23 mouse cellular contexts compared by ENCODE assay signal in the genomic region with DNA sequence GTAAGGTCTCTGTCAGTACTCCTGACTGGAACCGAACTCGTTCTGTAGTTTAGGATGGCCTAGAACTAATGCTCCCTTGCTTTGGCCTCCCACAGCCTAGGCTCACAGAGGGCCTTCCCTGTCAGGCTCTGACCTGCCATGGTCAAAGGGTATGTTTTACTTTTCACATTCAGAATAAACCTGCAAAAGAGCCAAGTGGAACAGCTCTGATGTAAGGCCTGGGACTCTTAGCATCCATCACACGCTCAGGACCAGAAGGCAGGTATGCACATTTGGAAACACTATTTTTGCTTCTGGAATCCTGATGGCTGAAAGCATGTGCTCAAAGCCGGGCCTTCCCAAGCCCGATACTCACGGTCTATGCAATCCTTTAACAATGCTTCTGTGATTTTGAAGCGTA. TPM values are rescaled to one million over a fixed set of nuclear protein-coding genes. Genes with fewer than 3 reads are reported as not detected.
A peak's percentile ranks its signal among the peaks of the same experiment; 100 is the strongest.
DNase-seq lines count a peak whose midpoint lies in the region; ATAC-seq and TF ChIP-seq lines count a peak whose summit lies in the region.
"Had no signal": no experiment of that assay in that cellular context is flagged by ENCODE, and none has a peak within 500 bp of the region (broad histone marks: within the 10 kb centered on the region; RNA-seq: fewer than 3 reads in every experiment).

No protein-coding gene starts in this region.

- no peak overlapping the region for H3K4me2 ChIP-seq in liver, embryonic 11.5 days

- no peak for TF ChIP-seq POLR2A in liver, adult 2 months (IDR thresholded peaks at IDR 0.05; ENCODE audit: extremely low read depth, insufficient read depth, low read length)

- H3K27ac ChIP-seq in liver, adult 2 months (replicated peaks; ENCODE audit: insufficient read depth, low read depth, low read length), result no peak overlapping the region
- H3K27ac ChIP-seq in liver, embryonic 11.5 days (ENCODE audit: low read depth, low read length), result no peak overlapping the region

- DNase-seq in heart, adult 11 months, result peak; percentile 66
- DNase-seq in heart, postnatal 10 days, result no peak
- peak; percentile 53 for DNase-seq in liver, adult 2 months (ENCODE audit: extremely low read depth, low read depth, low spot score)
- DNase-seq in liver, embryonic 11.5 days (ENCODE audit: low spot score), result no peak
- DNase-seq in testis, postnatal 10 days (ENCODE audit: low spot score), result peak; percentile 19
- no peak for DNase-seq in testis, postnatal 14 days (ENCODE audit: low spot score)
- DNase-seq: adrenal gland, adult 2 months; adrenal gland, adult 8-10 months; adrenal gland, postnatal 10 days; adrenal gland, postnatal 14 days; adrenal gland, postnatal 25 days; adrenal gland, postnatal 36 days; B cell, adult 2 months; cerebellum, adult 11 months; cerebellum, adult 11-12 months; cerebellum, adult 18-20 months had no signal

- no peaks in the 10 kb centered on the region for H3K79me2 ChIP-seq in liver, adult 2 months (ENCODE audit: control insufficient read depth, insufficient read depth, low read length)

- 76% methylated on average over 7 of the region's 7 CpGs for WGBS in liver, adult 2 months
- 93% methylated on average over 7 of the region's 7 CpGs for WGBS in liver, embryonic 11.5 days

- H3K4me1 ChIP-seq in liver, adult 2 months (ENCODE audit: control insufficient read depth, insufficient read depth, low read length), result no peaks in the 10 kb centered on the region
- H3K4me1 ChIP-seq in liver, embryonic 11.5 days (replicated peaks; ENCODE audit: control insufficient read depth, insufficient read depth, low read length), result peaks cover 8% of the 10 kb centered on the region

- intact Hi-C loops in heart, postnatal 10 days (cut with DNase I), result no loop called here

- H3K27me3 ChIP-seq in liver, adult 2 months (ENCODE audit: control insufficient read depth, insufficient read depth, low read length), result no peaks in the 10 kb centered on the region
- no peaks in the 10 kb centered on the region for H3K27me3 ChIP-seq in liver, embryonic 11.5 days (replicated peaks; ENCODE audit: control insufficient read depth, insufficient read depth, low read length)
- H3K27me3 ChIP-seq: CH12.LX, Patski had no signal

- no peak overlapping the region for H3K4me3 ChIP-seq in liver, adult 2 months (ENCODE audit: insufficient read depth, low read depth, low read length)
- no peak overlapping the region for H3K4me3 ChIP-seq in liver, embryonic 11.5 days (ENCODE audit: low read depth, low read length)

- H3K36me3 ChIP-seq in liver, adult 2 months (ENCODE audit: control insufficient read depth, insufficient read depth, low read length), result peaks cover 51% of the 10 kb centered on the region
- H3K36me3 ChIP-seq in liver, embryonic 11.5 days (ENCODE audit: control insufficient read depth, insufficient read depth, low read length), result peaks cover 32% of the 10 kb centered on the region

- ATAC-seq in liver, embryonic 11.5 days (replicated peaks; ENCODE audit: low FRiP score), result no peak
- ATAC-seq: activated CD4-positive, CD25-positive, alpha-beta regulatory T cell, adult 4 months; CD4-positive, CD25-positive, alpha-beta regulatory T cell, adult 4 months; Patski had no signal

- no peak for TF ChIP-seq CTCF in liver, adult 2 months (IDR thresholded peaks at IDR 0.05; ENCODE audit: low read depth, low read length)

- H3K9me3 ChIP-seq in liver, embryonic 11.5 days (ENCODE audit: control insufficient read depth, low read length), result no peaks in the 10 kb centered on the region
- H3K9me3 ChIP-seq: G1E had no signal

- H3K9ac ChIP-seq in liver, adult 2 months (ENCODE audit: low read depth, low read length), result no peak overlapping the region
- no peak overlapping the region for H3K9ac ChIP-seq in liver, embryonic 11.5 days (ENCODE audit: low read depth, low read length)

RNA-seq across cellular contexts. Expression of a gene that starts 50.2 kb away (rescaled TPM):
- under 1 TPM; 0.27 to 0.57 TPM for total RNA-seq in heart, postnatal 10 days (2021)
- 14.8 and 15.2 TPM in 2 replicates for total RNA-seq in liver, adult 2 months (2014; rRNA removed)
- polyA plus RNA-seq in liver, adult 2 months (2012; rRNA removed), result 18.1 and 24.4 TPM in 2 replicates
- 0.16 and 0.19 TPM in 2 replicates for polyA plus RNA-seq in liver, embryonic 11.5 days (2014; fragmentation: Nextera tagmentation; extraction: Ambion mirVana)
- total RNA-seq: G1E, MEL had no signal
- polyA plus RNA-seq: C2C12 had no signal

Comparison
In these comparisons a context has a peak if more than half of its experiments do, and no peak if none do; other contexts are left out.
1. DNase-seq: peak in heart, adult 11 months (single experiment), liver, adult 2 months (single experiment) and testis, postnatal 10 days (single experiment); none in heart, postnatal 10 days (0 of 2), liver, embryonic 11.5 days (single experiment) and testis, postnatal 14 days (single experiment).
2. RNA of a gene that starts 50.2 kb away (total RNA-seq): 14.8 to 15.2 TPM in liver, adult 2 months; 0.27 to 0.57 TPM in heart, postnatal 10 days; every median in the first group is over 10 times any median in the second.